Mouse (Mus musculus): ENCODE measurements around the gene Selenok. TPM values are rescaled to one million over a fixed set of nuclear protein-coding genes. Genes with fewer than 3 reads are reported as not detected.

Selenok gene
- polyA plus RNA-seq, 1 experiment, result 39.9 TPM

DNA sequence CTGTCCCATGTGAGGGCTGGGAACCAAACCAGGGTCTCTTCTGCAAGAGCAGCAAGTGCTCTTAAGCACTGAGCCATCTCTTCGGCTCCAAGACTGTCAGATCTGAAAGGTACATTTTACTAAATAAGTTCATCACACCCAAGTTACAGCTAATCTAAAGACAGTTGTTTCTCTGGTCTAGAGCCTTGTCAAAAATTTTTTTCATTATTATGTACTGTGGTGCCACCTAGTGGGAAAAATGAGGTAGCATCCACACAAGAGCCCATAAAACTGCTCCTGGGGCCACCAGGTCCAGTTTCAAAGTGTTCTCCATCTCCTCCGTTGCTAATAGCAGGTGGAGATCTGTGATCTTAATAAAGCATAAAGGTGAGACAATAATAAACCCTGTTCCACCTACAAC lies 27.2 kb upstream of the Selenok start:
- no peaks in the 10 kb centered on the region for H3K9me3 ChIP-seq (replicated peaks; ENCODE audit: control insufficient read depth, insufficient read depth, low read length, poor library complexity, severe bottlenecking)
- no peaks in the 10 kb centered on the region for H3K27me3 ChIP-seq (ENCODE audit: control insufficient read depth, insufficient read depth, low read length, poor library complexity, severe bottlenecking)
- no peak for TF ChIP-seq POLR2A (IDR thresholded peaks at IDR 0.05; ENCODE audit: insufficient read depth, low read length)
- H3K36me3 ChIP-seq (ENCODE audit: control insufficient read depth, insufficient read depth, low read length, poor library complexity, severe bottlenecking), result no peaks in the 10 kb centered on the region
- no peaks in the 10 kb centered on the region for H3K4me1 ChIP-seq (ENCODE audit: control insufficient read depth, insufficient read depth, low read length)
- H3K4me3 ChIP-seq (ENCODE audit: low read depth, low read length), result no peak overlapping the region
- H3K9ac ChIP-seq (ENCODE audit: low read depth, poor library complexity, severe bottlenecking), result no peak overlapping the region
- H3K27ac ChIP-seq (ENCODE audit: insufficient read depth, low read length), result no peak overlapping the region

DNA sequence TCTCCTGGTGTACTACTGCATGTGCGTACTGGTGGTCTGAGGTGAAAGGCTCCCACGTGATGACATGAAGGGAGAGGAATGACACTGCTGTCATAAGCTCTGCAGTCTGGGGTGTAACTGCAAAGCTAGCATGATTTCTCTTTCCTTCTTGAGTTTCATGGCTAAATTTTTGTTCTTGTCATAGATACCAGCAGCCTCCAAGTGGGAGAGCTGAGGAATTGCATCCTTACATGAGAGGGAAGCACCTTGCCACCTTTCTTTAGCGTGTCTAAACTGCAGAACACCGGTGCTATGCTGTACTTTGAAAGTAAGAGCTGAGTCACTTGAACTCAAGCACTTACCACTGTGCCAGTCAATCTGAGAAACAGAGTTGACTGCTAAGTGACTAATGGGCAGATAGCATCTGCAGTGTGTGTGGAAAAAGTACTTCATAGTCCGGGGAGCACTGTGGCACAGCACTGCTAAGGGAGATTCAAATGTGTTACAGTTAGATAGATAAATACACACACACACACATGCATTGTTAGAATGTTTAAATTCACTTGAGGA lies 21.3 kb upstream of the Selenok start:
- no peak overlapping the region for H3K27ac ChIP-seq (ENCODE audit: insufficient read depth, low read length)

DNA sequence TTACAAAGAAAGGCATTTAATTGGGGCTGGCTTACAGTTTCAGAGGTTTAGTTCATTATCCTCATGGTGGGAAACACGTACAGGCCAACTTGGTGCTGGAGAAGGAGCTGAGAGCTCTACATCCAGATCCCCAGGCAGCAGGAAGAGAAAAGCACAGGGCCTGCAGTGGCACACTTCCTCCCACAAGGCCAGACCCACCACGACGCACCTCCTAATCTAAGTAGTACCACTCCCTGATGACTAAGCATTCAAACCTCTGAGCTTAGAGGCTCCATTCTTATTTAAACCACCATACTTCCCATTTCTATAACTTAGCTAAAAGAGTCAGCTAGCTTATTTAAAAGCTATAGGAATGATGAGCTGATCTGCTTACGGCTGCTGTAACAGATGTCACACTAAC lies 17.3 kb upstream of the Selenok start:
- no peaks in the 10 kb centered on the region for H3K27me3 ChIP-seq (ENCODE audit: control insufficient read depth, insufficient read depth, low read length, poor library complexity, severe bottlenecking)
- H3K36me3 ChIP-seq (ENCODE audit: control insufficient read depth, insufficient read depth, low read length, poor library complexity, severe bottlenecking), result no peaks in the 10 kb centered on the region
- H3K9ac ChIP-seq (ENCODE audit: low read depth, poor library complexity, severe bottlenecking), result no peak overlapping the region
- TF ChIP-seq POLR2A (IDR thresholded peaks at IDR 0.05; ENCODE audit: insufficient read depth, low read length) (no peak), EP300 (IDR thresholded peaks at IDR 0.05; ENCODE audit: insufficient read depth, low read depth, low read length) (peak; percentile 93)
- no peaks in the 10 kb centered on the region for H3K4me1 ChIP-seq (ENCODE audit: control insufficient read depth, insufficient read depth, low read length)
- peaks cover 9% of the 10 kb centered on the region for H3K9me3 ChIP-seq (replicated peaks; ENCODE audit: control insufficient read depth, insufficient read depth, low read length, poor library complexity, severe bottlenecking)
- no peak overlapping the region for H3K4me3 ChIP-seq (ENCODE audit: low read depth, low read length)
- H3K27ac ChIP-seq (ENCODE audit: insufficient read depth, low read length), result peak overlapping the region; percentile 98

More for the DNA sequence above, 21.3 kb upstream of the Selenok start:
- H3K36me3 ChIP-seq (ENCODE audit: control insufficient read depth, insufficient read depth, low read length, poor library complexity, severe bottlenecking), result no peaks in the 10 kb centered on the region
- no peak overlapping the region for H3K4me3 ChIP-seq (ENCODE audit: low read depth, low read length)
- no peaks in the 10 kb centered on the region for H3K4me1 ChIP-seq (ENCODE audit: control insufficient read depth, insufficient read depth, low read length)
- no peak for TF ChIP-seq POLR2A (IDR thresholded peaks at IDR 0.05; ENCODE audit: insufficient read depth, low read length)
- no peak for TF ChIP-seq CTCF (IDR thresholded peaks at IDR 0.05; ENCODE audit: low read depth, low read length)
- no peak for TF ChIP-seq EP300 (IDR thresholded peaks at IDR 0.05; ENCODE audit: insufficient read depth, low read depth, low read length)
- no peak overlapping the region for H3K9ac ChIP-seq (ENCODE audit: low read depth, poor library complexity, severe bottlenecking)
- H3K9me3 ChIP-seq (replicated peaks; ENCODE audit: control insufficient read depth, insufficient read depth, low read length, poor library complexity, severe bottlenecking), result no peaks in the 10 kb centered on the region
- H3K27me3 ChIP-seq (ENCODE audit: control insufficient read depth, insufficient read depth, low read length, poor library complexity, severe bottlenecking), result no peaks in the 10 kb centered on the region

DNA sequence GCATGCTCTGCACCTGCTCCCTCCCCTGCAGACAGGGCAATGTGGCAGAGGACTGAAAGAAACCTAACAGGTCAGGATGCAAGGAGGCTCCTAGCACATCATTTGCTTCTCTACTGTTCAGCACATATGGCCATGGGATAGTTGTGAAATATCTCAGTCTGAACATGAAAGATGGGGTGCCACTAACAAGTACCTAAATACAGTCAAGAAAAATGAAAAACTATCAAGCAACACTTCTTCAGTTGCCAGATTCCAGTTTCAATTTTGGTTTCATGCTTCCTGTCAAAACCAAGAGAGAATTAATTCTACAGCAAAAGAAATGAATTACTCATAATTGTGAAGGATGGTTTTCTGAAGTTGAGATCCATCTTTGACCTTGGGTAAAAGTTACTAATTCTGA lies 10.7 kb upstream of the Selenok start:
- no peaks in the 10 kb centered on the region for H3K27me3 ChIP-seq (ENCODE audit: control insufficient read depth, insufficient read depth, low read length, poor library complexity, severe bottlenecking)
- H3K36me3 ChIP-seq (ENCODE audit: control insufficient read depth, insufficient read depth, low read length, poor library complexity, severe bottlenecking), result no peaks in the 10 kb centered on the region
- peaks cover 7% of the 10 kb centered on the region for H3K9me3 ChIP-seq (replicated peaks; ENCODE audit: control insufficient read depth, insufficient read depth, low read length, poor library complexity, severe bottlenecking)
- no peak overlapping the region for H3K4me3 ChIP-seq (ENCODE audit: low read depth, low read length)
- no peak overlapping the region for H3K9ac ChIP-seq (ENCODE audit: low read depth, poor library complexity, severe bottlenecking)
- no peaks in the 10 kb centered on the region for H3K4me1 ChIP-seq (ENCODE audit: control insufficient read depth, insufficient read depth, low read length)
- no peak overlapping the region for H3K27ac ChIP-seq (ENCODE audit: insufficient read depth, low read length)
- TF ChIP-seq EP300 (IDR thresholded peaks at IDR 0.05; ENCODE audit: insufficient read depth, low read depth, low read length) (no peak), CTCF (IDR thresholded peaks at IDR 0.05; ENCODE audit: low read depth, low read length) (no peak), POLR2A (IDR thresholded peaks at IDR 0.05; ENCODE audit: insufficient read depth, low read length) (no peak)

DNA sequence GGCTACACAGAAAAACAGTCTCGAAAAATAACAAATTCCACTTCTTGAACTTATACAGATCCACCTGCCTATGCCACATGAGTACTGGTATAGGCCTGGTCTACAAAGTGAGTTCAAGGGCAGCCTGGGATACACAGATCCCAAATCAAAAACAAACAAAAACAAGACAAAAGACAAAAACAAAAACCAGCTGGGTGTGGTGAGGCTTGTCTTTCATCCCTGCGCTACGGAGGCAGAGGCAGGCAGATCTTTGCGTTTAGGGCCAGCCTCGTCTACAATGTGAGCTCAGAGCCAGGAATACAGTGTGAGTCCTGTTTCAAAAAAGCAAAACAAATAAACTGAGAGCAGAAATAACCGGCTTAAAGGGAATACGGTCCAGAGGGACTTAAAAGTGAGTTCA lies 497 bp upstream of the Selenok start:
- Histone ChIP-seq H3K9me3 (replicated peaks; ENCODE audit: control insufficient read depth, insufficient read depth, low read length, poor library complexity, severe bottlenecking) (no peaks in the 10 kb centered on the region), H3K9ac (ENCODE audit: low read depth, poor library complexity, severe bottlenecking) (peak overlapping the region; percentile 44), H3K27ac (ENCODE audit: insufficient read depth, low read length) (peak overlapping the region; percentile 81), H3K27me3 (ENCODE audit: control insufficient read depth, insufficient read depth, low read length, poor library complexity, severe bottlenecking) (no peaks in the 10 kb centered on the region), H3K4me3 (ENCODE audit: low read depth, low read length) (peak overlapping the region; percentile 80), H3K4me1 (ENCODE audit: control insufficient read depth, insufficient read depth, low read length) (no peaks in the 10 kb centered on the region), H3K36me3 (ENCODE audit: control insufficient read depth, insufficient read depth, low read length, poor library complexity, severe bottlenecking) (peaks cover 5% of the 10 kb centered on the region; the same call in 1 of the 2 replicates)
- TF ChIP-seq POLR2A (IDR thresholded peaks at IDR 0.05; ENCODE audit: insufficient read depth, low read length) (no peak), EP300 (IDR thresholded peaks at IDR 0.05; ENCODE audit: insufficient read depth, low read depth, low read length) (no peak)

DNA sequence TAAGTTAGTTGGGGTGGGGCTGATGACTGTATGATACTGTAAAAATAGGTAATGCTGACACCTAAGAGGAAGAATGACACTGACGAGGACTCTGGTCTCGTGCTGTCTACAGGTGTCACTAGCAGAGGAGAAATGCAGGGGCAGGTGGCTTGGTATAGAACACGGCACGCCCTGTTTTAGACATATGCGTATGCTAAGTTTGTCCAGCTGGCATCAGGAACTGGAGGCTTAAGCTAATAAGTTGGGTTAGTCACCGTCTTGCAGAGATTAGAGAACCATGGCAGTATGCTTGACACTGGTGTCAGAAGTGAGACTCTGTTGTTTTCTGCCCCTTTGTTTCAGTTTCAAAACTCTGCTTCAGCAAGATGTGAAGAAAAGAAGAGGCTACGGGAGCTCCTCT lies 3.3 kb downstream of the Selenok start:
- Histone ChIP-seq H3K36me3 (ENCODE audit: control insufficient read depth, insufficient read depth, low read length, poor library complexity, severe bottlenecking) (peaks cover 11% of the 10 kb centered on the region), H3K27ac (ENCODE audit: insufficient read depth, low read length) (no peak overlapping the region), H3K27me3 (ENCODE audit: control insufficient read depth, insufficient read depth, low read length, poor library complexity, severe bottlenecking) (no peaks in the 10 kb centered on the region), H3K9ac (ENCODE audit: low read depth, poor library complexity, severe bottlenecking) (no peak overlapping the region), H3K4me1 (ENCODE audit: control insufficient read depth, insufficient read depth, low read length) (no peaks in the 10 kb centered on the region), H3K9me3 (replicated peaks; ENCODE audit: control insufficient read depth, insufficient read depth, low read length, poor library complexity, severe bottlenecking) (no peaks in the 10 kb centered on the region), H3K4me3 (ENCODE audit: low read depth, low read length) (no peak overlapping the region)
- no peak for TF ChIP-seq CTCF (IDR thresholded peaks at IDR 0.05; ENCODE audit: low read depth, low read length)
- no peak for TF ChIP-seq POLR2A (IDR thresholded peaks at IDR 0.05; ENCODE audit: insufficient read depth, low read length)
- no peak for TF ChIP-seq EP300 (IDR thresholded peaks at IDR 0.05; ENCODE audit: insufficient read depth, low read depth, low read length)
